ENCODE assay signal across 30 mouse cellular contexts in genomic region chr13:93755084-93755483, GRCm38 (mm10). TPM values are rescaled to one million over a fixed set of nuclear protein-coding genes. Genes with fewer than 3 reads are reported as not detected.
A peak's percentile ranks its signal among the peaks of the same experiment; 100 is the strongest.
DNase-seq lines count a peak whose midpoint lies in the region; ATAC-seq and TF ChIP-seq lines count a peak whose summit lies in the region.
"Had no signal": no experiment of that assay in that cellular context is flagged by ENCODE, and none has a peak within 500 bp of the region (broad histone marks: within the 10 kb centered on the region; RNA-seq: fewer than 3 reads in every experiment).

No protein-coding gene starts in this region.

- no peak for TF ChIP-seq POLR2A in CH12.LX (IDR thresholded peaks at IDR 0.05; ENCODE audit: low read depth, low read length)

- H3K4me1 ChIP-seq in CH12.LX (ENCODE audit: control insufficient read depth in 1 of 2, insufficient read depth in 2 of 2), result peaks cover 0 to 13% of the 10 kb centered on the region in 2 experiments; a peak in 2 of 4 replicates
- H3K4me1 ChIP-seq: embryonic facial prominence, embryonic 12.5 days had no signal

- no peaks in the 10 kb centered on the region for H3K79me2 ChIP-seq in CH12.LX (replicated peaks; ENCODE audit: control insufficient read depth, extremely low read depth, insufficient read depth, poor library complexity, severe bottlenecking)

- in situ Hi-C loops in CH12.LX (cut with MboI; ENCODE audit: low pct_ligation_motif_present, low pct_unique_long_range_greater_than_20kb, low sequenced_read_pairs), result no loop called here

- no peaks in the 10 kb centered on the region for H3K36me3 ChIP-seq in CH12.LX (replicated peaks in 1 of 2; ENCODE audit: control insufficient read depth in 1 of 2, insufficient read depth in 1 of 2, low read length in 1 of 2)
- H3K36me3 ChIP-seq: embryonic facial prominence, embryonic 12.5 days; heart, embryonic 10.5 days; hindbrain, embryonic 15.5 days; kidney, embryonic 15.5 days; liver, embryonic 13.5 days; midbrain, embryonic 12.5 days had no signal

- H3K9ac ChIP-seq in CH12.LX (ENCODE audit: insufficient read depth, low read depth), result no peak overlapping the region
- H3K9ac ChIP-seq: embryonic facial prominence, embryonic 12.5 days; forebrain, postnatal 0 days; hindbrain, embryonic 15.5 days; kidney, embryonic 15.5 days; liver, embryonic 13.5 days; midbrain, embryonic 12.5 days had no signal

- no peak overlapping the region for H3K4me3 ChIP-seq in CH12.LX (replicated peaks in 1 of 3; ENCODE audit: low read depth in 2 of 3, low read length in 2 of 3, poor library complexity in 1 of 3)
- H3K4me3 ChIP-seq: embryonic facial prominence, embryonic 12.5 days; heart, embryonic 10.5 days; hindbrain, embryonic 15.5 days; kidney, embryonic 15.5 days; layer of hippocampus, adult 2 months; liver, embryonic 13.5 days; midbrain, embryonic 12.5 days had no signal

- no peaks in the 10 kb centered on the region for H3K9me3 ChIP-seq in CH12.LX (replicated peaks; ENCODE audit: low read length)
- H3K9me3 ChIP-seq: embryonic facial prominence, embryonic 12.5 days; heart, embryonic 10.5 days; hindbrain, embryonic 15.5 days; kidney, embryonic 15.5 days; liver, embryonic 13.5 days; midbrain, embryonic 12.5 days had no signal

- H3K27ac ChIP-seq in CH12.LX (ENCODE audit: insufficient read depth, low read depth), result no peak overlapping the region
- H3K27ac ChIP-seq: embryonic facial prominence, embryonic 12.5 days; heart, embryonic 10.5 days; hindbrain, embryonic 15.5 days; kidney, embryonic 15.5 days; layer of hippocampus, adult 2 months; liver, embryonic 13.5 days; midbrain, embryonic 12.5 days had no signal

- no peak for TF ChIP-seq RAD21 in CH12.LX (IDR thresholded peaks at IDR 0.05; ENCODE audit: low read depth, low read length)

- dilution Hi-C loops in CH12.LX (cut with MboI; ENCODE audit: extremely low pct_ligation_motif_present, extremely low pct_unique_long_range_greater_than_20kb, low sequenced_read_pairs), result no loop called here

- 0 out of 2 replicates have a peak, but pooled peaks have one; percentile 33 for ATAC-seq in megakaryocyte-erythroid progenitor cell, adult 5-6 weeks (replicated peaks; ENCODE audit: low FRiP score, low TSS enrichment, poor library complexity, severe bottlenecking)
- ATAC-seq: activated CD4-positive, CD25-positive, alpha-beta regulatory T cell, adult 4 months; CD4-positive, CD25-positive, alpha-beta regulatory T cell, adult 4 months; forebrain, postnatal 0 days had no signal

- no peak overlapping the region for H3K4me2 ChIP-seq in CH12.LX (ENCODE audit: insufficient read depth, low read depth, poor library complexity, severe bottlenecking)
- H3K4me2 ChIP-seq: embryonic facial prominence, embryonic 12.5 days; hindbrain, embryonic 15.5 days; kidney, embryonic 15.5 days; liver, embryonic 13.5 days; midbrain, embryonic 12.5 days had no signal

- peak; percentile 90 for DNase-seq in 416B (ENCODE audit: low read depth)
- DNase-seq in CH12.LX (ENCODE audit: extremely low read depth), result peak; percentile 8
- DNase-seq in fibroblast of lung, adult 2 months (ENCODE audit: low read depth), result peak; percentile 27
- DNase-seq in layer of hippocampus, postnatal 10 days (ENCODE audit: low spot score in 2 of 2), result no peak
- DNase-seq in thymus, postnatal 25 days, result no peak
- no peak for DNase-seq in ovary, postnatal 10 days (ENCODE audit: low spot score)
- DNase-seq: adrenal gland, adult 8-10 months; cerebellum, adult 2 months; cerebellum, postnatal 14 days; forebrain, postnatal 0 days; gastrocnemius, postnatal 10 days; heart, postnatal 36 days; kidney, adult 18-20 months; kidney, postnatal 36 days; left cerebral cortex, postnatal 4 days; liver, embryonic 13.5 days; lung, adult 2 months; lung, postnatal 10 days; right cerebral cortex, adult 18-20 months; spleen, adult 18-20 months; thymus, postnatal 36 days had no signal

- TF ChIP-seq CTCF in CH12.LX (conservative IDR thresholded peaks at IDR 0.05 in 1 of 2, IDR thresholded peaks at IDR 0.05 in 1 of 2; ENCODE audit: low read depth in 2 of 2, low read length in 2 of 2), result no peak

- no peak for TF ChIP-seq EP300 in CH12.LX (IDR thresholded peaks at IDR 0.05; ENCODE audit: low read length)

- H3K27me3 ChIP-seq in CH12.LX (replicated peaks), result no peaks in the 10 kb centered on the region
- H3K27me3 ChIP-seq: embryonic facial prominence, embryonic 12.5 days; hindbrain, embryonic 15.5 days; kidney, embryonic 15.5 days; liver, embryonic 13.5 days; midbrain, embryonic 12.5 days had no signal

TF ChIP-seq in CH12.LX, 34 proteins besides CTCF, POLR2A, EP300 and RAD21:
- TF ChIP-seq MYC (IDR thresholded peaks at IDR 0.05; ENCODE audit: low read depth, low read length) (no peak), JUND (conservative IDR thresholded peaks at IDR 0.05; ENCODE audit: low read depth, low read length) (no peak), MAFK (IDR thresholded peaks at IDR 0.05; ENCODE audit: insufficient replicate concordance, low read length) (no peak), MAZ (IDR thresholded peaks at IDR 0.05; ENCODE audit: low read depth, low read length) (no peak), MAX (IDR thresholded peaks at IDR 0.05; ENCODE audit: low read length) (no peak), GABPA (IDR thresholded peaks at IDR 0.05; ENCODE audit: insufficient replicate concordance, low read depth, low read length) (no peak), CHD2 (IDR thresholded peaks at IDR 0.05; ENCODE audit: low read length) (no peak), ELF1 (IDR thresholded peaks at IDR 0.05; ENCODE audit: low read depth, low read length) (no peak), TCF12 (IDR thresholded peaks at IDR 0.05; ENCODE audit: low read depth, low read length) (no peak)

RNA-seq across cellular contexts. Expression of gene Arsb, which starts 16.3 kb away (rescaled TPM):
- total RNA-seq in CH12.LX (2012; rRNA removed), result 1.0 TPM in 2 replicates
- total RNA-seq in CH12.LX (2014; rRNA removed), result 1.5 and 2.0 TPM in 2 replicates
- 7.8 and 9.8 TPM in 2 replicates for polyA plus RNA-seq in CH12.LX (2012; ENCODE audit: insufficient read length, low read depth)
- 12.6 and 16.0 TPM in 2 replicates for total RNA-seq in megakaryocyte-erythroid progenitor cell, adult 5-6 weeks (2014; fragmentation: Nextera tagmentation)
- total RNA-seq in megakaryocyte-erythroid progenitor cell, adult 5-6 weeks (2017), result 3.3 and 3.9 TPM in 2 replicates
- 10 to 100 TPM; 78.8 to 84.6 TPM for total RNA-seq in layer of hippocampus, postnatal 10 days (2021)

Comparison
In these comparisons a context has a peak if more than half of its experiments do, and no peak if none do; other contexts are left out.
1. DNase-seq: peak in 416B (single experiment), CH12.LX (single experiment) and fibroblast of lung, adult 2 months (single experiment); none in layer of hippocampus, postnatal 10 days (0 of 2), thymus, postnatal 25 days (single experiment) and ovary, postnatal 10 days (single experiment).
2. RNA of gene Arsb, which starts 16.3 kb away (total RNA-seq): 78.8 to 84.6 TPM in layer of hippocampus, postnatal 10 days; 3.3 to 16.0 TPM in megakaryocyte-erythroid progenitor cell, adult 5-6 weeks and 1.0 to 2.0 TPM in CH12.LX; every median in the first group is over 4 times any median in the second.